Mouse (Mus musculus) forebrain, embryonic 13.5 days (tissue): ENCODE data around the gene Aqp5. TPM values are rescaled to one million over a fixed set of nuclear protein-coding genes. Genes with fewer than 3 reads are reported as not detected.
A peak's percentile ranks its signal among the peaks of the same experiment; 100 is the strongest.

ENCODE experiments used
- ATAC-seq: fragments of 200-750 bp; cut with Nextera tagmentation; 2 replicates; pipeline ENCODE4 v1.8.0; 2017
- H3K27ac ChIP-seq: fragments of 300-500 bp; sonication (generic); 2 replicates; pipeline ENCODE4 v1.5.1; 2015; ENCODE audit warnings: inconsistent platforms, mild to moderate bottlenecking, moderate library complexity
- H3K27me3 ChIP-seq: fragments of 300-500 bp; sonication (generic); 2 replicates; pipeline ENCODE4 v1.6.1; 2015; ENCODE audit warnings: mild to moderate bottlenecking, inconsistent platforms
- H3K36me3 ChIP-seq: fragments of 300-500 bp; sonication (generic); 2 replicates; pipeline ENCODE4 v1.6.1; 2015; ENCODE audit warnings: mild to moderate bottlenecking, inconsistent platforms; ENCODE audit not compliant: poor library complexity, severe bottlenecking
- H3K4me1 ChIP-seq: fragments of 300-500 bp; sonication (generic); 2 replicates; pipeline ENCODE4 v1.6.1; 2015; ENCODE audit warnings: inconsistent platforms
- H3K4me2 ChIP-seq: fragments of 300-500 bp; sonication (generic); 2 replicates; pipeline ENCODE4 v1.6.1; 2015; ENCODE audit warnings: inconsistent platforms, mild to moderate bottlenecking, moderate library complexity
- H3K4me3 ChIP-seq: fragments of 300-500 bp; sonication (generic); 2 replicates; pipeline ENCODE4 v1.5.1; 2015; ENCODE audit warnings: mild to moderate bottlenecking, inconsistent platforms
- H3K9ac ChIP-seq: fragments of 300-500 bp; sonication (generic); 2 replicates; pipeline ENCODE4 v1.6.1; 2015; ENCODE audit warnings: mild to moderate bottlenecking, inconsistent platforms
- H3K9me3 ChIP-seq: fragments of 300-500 bp; sonication (generic); replicated peaks from 2 replicates; pipeline ENCODE4 v1.6.1; 2016; ENCODE audit warnings: inconsistent platforms
- WGBS: fragments of 180-500 bp; shearing (Covaris S2); methylation state at CpG from one replicate; pipeline ENCODE4 v1.1.7; 2015; 5-methylcytosine and 5-hydroxymethylcytosine counted together
- polyA plus RNA-seq: library from polyadenylated mRNA; unstranded; fragments of >200 nt; fragmentation: Nextera tagmentation; extraction: Ambion mirVana; gene quantifications from 2 replicates; pipeline ENCODE4 v1.2.1, GENCODE M21; 2015

Gene Aqp5
- polyA plus RNA-seq, 1 experiment from 2014 or later: 0.14 TPM

- 2% methylated on average over 50 of the region's 54 CpGs for WGBS
- H3K4me1 ChIP-seq: peaks cover 20% of the 10 kb centered on the region
- ATAC-seq: 0 out of 2 replicates have a peak, but pooled peaks have one; percentile 48
Measured at GRCm38 (mm10) chr15:99583463-99584344, 6.9 kb upstream of the Aqp5 start.

GRCm38 (mm10) chr15:99584407-99585202 lies 6.0 kb upstream of the Aqp5 start:
- WGBS: 1% methylated on average over 24 of the region's 24 CpGs
- ATAC-seq: no peak
- H3K9ac ChIP-seq: peak overlapping the region; percentile 54; the same call in 1 of the 2 replicates

More at GRCm38 (mm10) chr15:99583463-99584344, 6.9 kb upstream of the Aqp5 start:
- Histone ChIP-seq H3K36me3 (no peaks in the 10 kb centered on the region), H3K27ac (no peak overlapping the region), H3K4me2 (peak overlapping the region; percentile 59), H3K9me3 (no peaks in the 10 kb centered on the region), H3K4me3 (peak overlapping the region; percentile 30), H3K27me3 (peaks cover 81% of the 10 kb centered on the region), H3K9ac (peak overlapping the region; percentile 54)

GRCm38 (mm10) chr15:99585741-99586140 lies 4.8 kb upstream of the Aqp5 start:
- Histone ChIP-seq H3K4me1 (peaks cover 25% of the 10 kb centered on the region), H3K4me3 (no peak overlapping the region), H3K4me2 (no peak overlapping the region), H3K27me3 (peaks cover 98% of the 10 kb centered on the region), H3K9ac (no peak overlapping the region), H3K36me3 (no peaks in the 10 kb centered on the region), H3K9me3 (no peaks in the 10 kb centered on the region), H3K27ac (no peak overlapping the region)
- ATAC-seq: no peak
- WGBS: 76% methylated on average over 6 of the region's 6 CpGs

More at GRCm38 (mm10) chr15:99584407-99585202, 6.0 kb upstream of the Aqp5 start:
- Histone ChIP-seq H3K27ac (no peak overlapping the region), H3K9me3 (no peaks in the 10 kb centered on the region), H3K4me1 (peaks cover 20% of the 10 kb centered on the region), H3K36me3 (no peaks in the 10 kb centered on the region), H3K4me3 (peak overlapping the region; percentile 30), H3K27me3 (peaks cover 89% of the 10 kb centered on the region), H3K4me2 (peak overlapping the region; percentile 59)

GRCm38 (mm10) chr15:99586525-99586924 lies 4.1 kb upstream of the Aqp5 start:
- no peaks in the 10 kb centered on the region for H3K36me3 ChIP-seq
- no peak for ATAC-seq
- no peak overlapping the region for H3K27ac ChIP-seq
- WGBS: 85% methylated on average over 3 of the region's 3 CpGs
- H3K27me3 ChIP-seq: peaks cover 99% of the 10 kb centered on the region
- H3K4me3 ChIP-seq: no peak overlapping the region
- no peaks in the 10 kb centered on the region for H3K9me3 ChIP-seq
- H3K4me1 ChIP-seq: peaks cover 25% of the 10 kb centered on the region
- no peak overlapping the region for H3K9ac ChIP-seq
- no peak overlapping the region for H3K4me2 ChIP-seq

- WGBS: 2% methylated on average over 9 of the region's 9 CpGs
- H3K4me2 ChIP-seq: no peak overlapping the region
- H3K36me3 ChIP-seq: no peaks in the 10 kb centered on the region
- no peaks in the 10 kb centered on the region for H3K9me3 ChIP-seq
- peaks cover 15% of the 10 kb centered on the region for H3K4me1 ChIP-seq
- ATAC-seq: no peak
- peaks cover 100% of the 10 kb centered on the region for H3K27me3 ChIP-seq
- no peak overlapping the region for H3K27ac ChIP-seq
- H3K9ac ChIP-seq: no peak overlapping the region
- H3K4me3 ChIP-seq: no peak overlapping the region
Measured at GRCm38 (mm10) chr15:99589237-99589636, 1.3 kb upstream of the Aqp5 start.

GRCm38 (mm10) chr15:99589704-99590103 lies 878 bp upstream of the Aqp5 start:
- no peak for ATAC-seq
- H3K4me1 ChIP-seq: peaks cover 10% of the 10 kb centered on the region
- WGBS: 17% methylated on average over 7 of the region's 7 CpGs
- no peak overlapping the region for H3K4me2 ChIP-seq
- no peaks in the 10 kb centered on the region for H3K9me3 ChIP-seq
- no peak overlapping the region for H3K4me3 ChIP-seq
- H3K27ac ChIP-seq: no peak overlapping the region
- H3K36me3 ChIP-seq: no peaks in the 10 kb centered on the region
- H3K27me3 ChIP-seq: peaks cover 100% of the 10 kb centered on the region
- H3K9ac ChIP-seq: no peak overlapping the region

GRCm38 (mm10) chr15:99592177-99592576 lies 1.6 kb downstream of the Aqp5 start:
- ATAC-seq: no peak
- Histone ChIP-seq H3K9me3 (no peaks in the 10 kb centered on the region), H3K36me3 (no peaks in the 10 kb centered on the region), H3K4me1 (peaks cover 11% of the 10 kb centered on the region), H3K4me2 (no peak overlapping the region), H3K27ac (no peak overlapping the region), H3K27me3 (peaks cover 87% of the 10 kb centered on the region), H3K4me3 (no peak overlapping the region), H3K9ac (no peak overlapping the region)
- WGBS: 56% methylated on average over 8 of the region's 8 CpGs

GRCm38 (mm10) chr15:99592877-99593276 lies 2.3 kb downstream of the Aqp5 start:
- Histone ChIP-seq H3K27me3 (peaks cover 86% of the 10 kb centered on the region), H3K9me3 (no peaks in the 10 kb centered on the region), H3K4me1 (peaks cover 11% of the 10 kb centered on the region), H3K4me2 (no peak overlapping the region), H3K4me3 (no peak overlapping the region), H3K9ac (no peak overlapping the region), H3K36me3 (no peaks in the 10 kb centered on the region), H3K27ac (no peak overlapping the region)
- ATAC-seq: no peak
- WGBS: 87% methylated on average over 5 of the region's 5 CpGs

- Histone ChIP-seq H3K4me3 (no peak overlapping the region), H3K9me3 (no peaks in the 10 kb centered on the region), H3K36me3 (no peaks in the 10 kb centered on the region), H3K9ac (no peak overlapping the region), H3K4me2 (no peak overlapping the region), H3K27me3 (peaks cover 82% of the 10 kb centered on the region), H3K27ac (no peak overlapping the region), H3K4me1 (peaks cover 21% of the 10 kb centered on the region)
- WGBS: 88% methylated on average over 10 of the region's 10 CpGs
- no peak for ATAC-seq
Measured at GRCm38 (mm10) chr15:99594951-99595350, 4.4 kb downstream of the Aqp5 start.

- under 1% methylated on average over 7 of the region's 7 CpGs for WGBS
- peak overlapping the region; percentile 27; the same call in 1 of the 2 replicates for H3K4me2 ChIP-seq
- H3K4me1 ChIP-seq: peaks cover 22% of the 10 kb centered on the region
- ATAC-seq: peak; percentile 94
- no peak overlapping the region for H3K27ac ChIP-seq
- H3K27me3 ChIP-seq: peaks cover 80% of the 10 kb centered on the region
- H3K9me3 ChIP-seq: no peaks in the 10 kb centered on the region
- H3K4me3 ChIP-seq: no peak overlapping the region
- H3K36me3 ChIP-seq: no peaks in the 10 kb centered on the region
- no peak overlapping the region for H3K9ac ChIP-seq
Measured at GRCm38 (mm10) chr15:99596056-99596687, 5.6 kb downstream of the Aqp5 start.

GRCm38 (mm10) chr15:99596841-99597240 lies 6.3 kb downstream of the Aqp5 start:
- H3K4me2 ChIP-seq: no peak overlapping the region
- no peak overlapping the region for H3K9ac ChIP-seq
- no peak overlapping the region for H3K27ac ChIP-seq
- peaks cover 28% of the 10 kb centered on the region for H3K4me1 ChIP-seq
- no peak overlapping the region for H3K4me3 ChIP-seq
- 57% methylated on average over 7 of the region's 7 CpGs for WGBS
- H3K9me3 ChIP-seq: no peaks in the 10 kb centered on the region
- ATAC-seq: no peak
- peaks cover 78% of the 10 kb centered on the region for H3K27me3 ChIP-seq
- H3K36me3 ChIP-seq: no peaks in the 10 kb centered on the region

- Histone ChIP-seq H3K27me3 (peaks cover 71% of the 10 kb centered on the region), H3K27ac (no peak overlapping the region), H3K9ac (no peak overlapping the region), H3K36me3 (no peaks in the 10 kb centered on the region), H3K4me2 (no peak overlapping the region), H3K9me3 (no peaks in the 10 kb centered on the region), H3K4me1 (peaks cover 28% of the 10 kb centered on the region), H3K4me3 (no peak overlapping the region)
- 60% methylated on average over 8 of the region's 8 CpGs for WGBS
- ATAC-seq: no peak
Measured at GRCm38 (mm10) chr15:99597596-99597995, 7.0 kb downstream of the Aqp5 start.
